Mouse (Mus musculus) hematopoietic stem cell, adult 5-6 weeks (primary cell): ENCODE data around the gene Slc12a8. TPM values are rescaled to one million over a fixed set of nuclear protein-coding genes. Genes with fewer than 3 reads are reported as not detected.

Experiments
- ATAC-seq, 2 experiments: fragments of 125-278 bp in 1 of 2; replicated peaks in 1 of 2; 2 replicates each; pipeline ENCODE4 v1.8.0; 2016 to 2017; ENCODE audit warnings: inconsistent platforms in 2 of 2, mild to moderate bottlenecking in 2 of 2, moderate number of reproducible peaks in 2 of 2, low read depth in 1 of 2, moderate TSS enrichment in 1 of 2; ENCODE audit not compliant: low FRiP score in 2 of 2, poor library complexity in 2 of 2, severe bottlenecking in 2 of 2, insufficient read depth in 1 of 2, low TSS enrichment in 1 of 2
- total RNA-seq: library from RNA; stranded (forward); fragments of 172-1452, 232-1000 nt; gene quantifications from 2 replicates; pipeline ENCODE4 v1.2.3, GENCODE M21; 2017

The Slc12a8 gene
- total RNA-seq, 1 experiment from 2014 or later: 0.55 TPM

DNA sequence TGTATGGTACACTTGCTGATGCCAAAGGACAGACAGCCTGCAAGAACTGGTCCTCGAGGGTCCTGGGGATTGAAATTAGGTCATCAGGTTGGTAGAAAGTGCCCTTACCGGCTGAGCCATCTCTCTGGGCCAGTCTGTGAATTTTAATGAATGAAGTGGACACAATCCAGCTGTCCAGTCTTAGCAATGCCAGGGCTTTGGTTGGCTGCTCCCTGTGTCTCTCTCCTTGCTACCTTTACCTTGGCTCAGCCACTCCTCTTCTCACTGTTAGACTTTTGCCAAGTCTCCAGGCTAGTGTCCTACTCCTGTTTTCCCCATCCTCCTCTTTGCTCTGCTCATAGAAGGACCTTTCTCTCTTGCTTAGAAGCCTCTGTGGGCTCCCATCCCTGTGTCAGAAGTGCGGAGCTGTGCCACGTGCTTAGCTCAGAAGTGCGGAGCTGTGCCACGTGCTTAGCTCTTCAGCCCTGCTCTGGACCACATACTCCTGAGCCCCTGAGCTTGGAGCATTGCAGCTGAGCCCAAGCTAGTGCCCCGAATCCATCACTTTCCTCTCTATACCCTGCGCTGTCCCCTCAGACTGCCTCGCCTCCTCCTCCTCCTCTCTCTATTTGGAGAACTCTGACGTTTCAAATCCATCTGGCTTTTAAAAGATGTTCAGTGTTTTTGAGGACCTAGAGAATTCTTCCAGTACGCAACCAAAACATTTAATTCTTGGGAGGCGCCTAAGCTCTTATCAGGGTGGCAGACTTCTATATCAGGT, 118.9 kb downstream of the Slc12a8 start:
- no peak for ATAC-seq

GRCm38 (mm10) chr16:33641779-33642178, 124.7 kb downstream of the Slc12a8 start:
- ATAC-seq: no peak

- no peak for ATAC-seq
Measured at GRCm38 (mm10) chr16:33653116-33653515, 136.0 kb downstream of the Slc12a8 start.

DNA sequence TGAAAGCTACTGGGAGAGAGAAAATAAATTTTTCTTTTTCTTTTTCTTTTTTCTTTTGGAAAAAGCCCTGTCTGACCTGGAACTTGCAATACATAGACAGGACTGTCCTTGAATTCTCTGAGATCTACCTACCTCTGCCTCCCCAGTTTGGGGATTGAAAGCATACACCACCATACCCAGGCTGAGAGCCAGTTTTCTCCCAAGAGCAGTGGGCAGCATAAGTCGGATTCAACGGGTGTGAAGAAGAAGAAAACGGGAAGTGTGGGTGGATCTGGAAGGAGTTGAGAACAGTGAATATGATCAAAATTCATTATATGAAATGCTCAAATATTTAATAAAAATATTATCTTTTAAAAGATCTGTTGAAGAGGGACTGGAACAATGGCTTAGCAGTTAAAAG, 138.3 kb downstream of the Slc12a8 start:
- ATAC-seq: no peak

DNA sequence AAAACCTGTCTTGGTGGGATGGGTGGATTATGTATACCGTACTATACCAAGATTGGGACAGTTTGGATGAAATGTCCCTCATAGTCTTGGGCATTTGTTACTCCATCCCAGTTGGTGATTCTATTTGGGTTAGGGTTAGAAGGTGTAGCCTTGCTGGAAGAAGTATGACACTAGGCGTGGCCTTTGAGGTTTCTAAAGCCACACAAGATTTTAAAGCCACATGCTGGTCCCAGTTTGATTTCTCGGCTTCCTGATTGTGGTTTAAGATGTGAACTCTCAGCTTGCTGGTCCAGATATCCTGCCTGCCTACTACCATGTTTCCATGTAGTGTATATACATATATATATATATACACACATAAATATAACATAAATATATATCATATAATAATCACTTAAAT, 140.1 kb downstream of the Slc12a8 start:
- ATAC-seq: no peak

DNA sequence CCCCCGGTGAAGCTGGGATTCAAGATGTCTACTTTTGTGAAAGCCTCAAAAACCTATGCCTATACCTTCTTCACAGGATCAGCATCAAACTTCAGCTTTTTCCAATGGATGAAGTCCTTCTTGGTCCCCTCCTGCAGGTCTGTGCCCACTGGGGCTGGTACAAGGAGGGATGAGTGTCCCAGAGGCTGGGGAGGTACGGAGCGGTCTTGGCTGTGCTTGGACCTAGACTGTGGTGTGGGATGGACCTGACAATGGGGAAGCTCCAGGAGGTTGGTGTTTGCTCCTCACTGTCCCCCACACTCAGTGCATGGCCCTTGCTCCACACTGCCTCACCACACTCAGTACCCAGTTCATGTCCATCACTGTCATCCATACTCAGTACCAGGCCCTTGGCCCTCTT, 141.0 kb downstream of the Slc12a8 start:
- no peak for ATAC-seq

DNA sequence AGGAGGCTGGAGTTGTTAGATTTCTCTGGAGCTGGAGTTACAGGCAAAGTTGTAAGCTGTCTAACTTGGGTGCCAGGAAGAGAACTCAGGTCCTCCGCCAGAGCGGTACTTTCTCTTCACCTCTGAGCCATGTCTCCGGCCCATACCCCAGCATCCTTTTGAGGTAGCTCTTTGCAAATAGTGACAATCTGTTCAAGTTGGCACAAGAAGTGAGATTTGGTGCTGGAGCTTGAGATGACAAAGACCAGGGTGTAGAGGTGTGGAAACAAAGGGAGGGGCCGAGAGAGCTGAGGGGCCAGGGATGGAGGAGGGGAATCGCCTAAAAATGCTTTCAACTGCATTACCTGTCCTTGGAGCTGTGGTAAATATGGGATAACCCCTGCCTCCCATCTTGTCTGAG, 142.4 kb downstream of the Slc12a8 start:
- ATAC-seq: no peak

DNA sequence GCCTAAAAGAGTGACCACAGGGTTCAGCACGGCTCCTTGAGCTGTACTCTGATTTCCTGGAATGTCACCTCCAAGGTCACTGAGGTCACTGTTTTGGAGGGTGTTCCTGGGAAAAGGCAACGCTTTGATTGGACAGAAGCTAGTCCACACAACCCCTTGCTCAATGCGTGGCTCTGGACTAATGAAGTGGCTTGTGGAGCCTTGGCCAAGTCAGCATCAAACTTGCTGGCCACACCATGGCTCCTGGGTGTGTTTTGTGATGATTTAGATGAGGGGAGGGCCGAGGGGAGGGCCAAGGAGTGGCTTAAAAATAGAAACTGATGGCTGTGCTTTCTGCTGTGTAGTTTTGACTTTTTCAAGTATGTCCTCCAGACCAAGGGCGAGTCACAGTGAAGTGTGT, 143.0 kb downstream of the Slc12a8 start:
- ATAC-seq: no peak

GRCm38 (mm10) chr16:33662841-33663240, 145.7 kb downstream of the Slc12a8 start:
- no peak for ATAC-seq

DNA sequence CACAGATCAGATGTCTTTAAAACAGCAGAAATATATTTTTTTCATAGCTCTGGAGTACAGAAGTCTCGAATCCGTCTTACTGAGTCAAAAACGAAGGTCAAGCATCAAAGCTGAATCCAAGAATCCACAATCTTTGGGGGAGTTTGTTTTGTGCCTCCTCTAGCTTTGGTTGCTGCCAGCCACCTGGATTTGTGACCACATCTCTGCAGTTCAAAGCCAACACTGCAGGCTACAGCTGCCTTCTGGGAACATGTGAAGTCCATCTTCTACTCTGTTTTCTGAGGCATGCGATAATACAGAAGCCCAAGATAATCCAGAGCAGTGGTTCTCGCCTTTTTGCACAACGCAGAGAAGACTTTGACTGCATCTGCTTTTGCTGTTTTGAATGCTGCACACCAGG, 149.1 kb downstream of the Slc12a8 start:
- no peak for ATAC-seq

GRCm38 (mm10) chr16:33666985-33667538, 149.9 kb downstream of the Slc12a8 start:
- ATAC-seq: no peak

- no peak for ATAC-seq
Measured at GRCm38 (mm10) chr16:33668448-33668847, 151.3 kb downstream of the Slc12a8 start.

GRCm38 (mm10) chr16:33669072-33669471, 151.9 kb downstream of the Slc12a8 start:
- no peak for ATAC-seq

GRCm38 (mm10) chr16:33670340-33670739, 153.2 kb downstream of the Slc12a8 start:
- no peak for ATAC-seq

GRCm38 (mm10) chr16:33670933-33671332, 153.8 kb downstream of the Slc12a8 start:
- ATAC-seq: no peak

- no peak for ATAC-seq
Measured at GRCm38 (mm10) chr16:33672188-33672587, 155.1 kb downstream of the Slc12a8 start.

DNA sequence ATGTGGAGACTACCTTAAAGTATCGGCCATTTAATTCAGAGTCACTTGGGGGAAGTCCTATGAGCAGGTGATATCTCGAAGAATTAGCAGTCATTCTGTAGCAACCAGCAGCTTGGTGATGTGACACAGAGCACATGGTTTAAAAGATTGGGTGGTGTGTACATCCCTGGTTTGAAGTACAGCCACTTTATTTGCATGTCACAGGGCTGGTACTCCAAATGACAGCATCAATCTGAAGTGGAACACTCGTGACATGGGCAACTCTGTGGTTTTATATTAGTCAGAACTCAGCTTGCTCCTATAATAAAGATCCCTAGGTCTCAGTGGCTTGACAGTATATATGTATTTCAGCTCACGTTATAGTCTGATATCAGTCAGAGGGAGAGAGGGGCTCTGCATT, 155.5 kb downstream of the Slc12a8 start:
- no peak for ATAC-seq

GRCm38 (mm10) chr16:33673530-33674109, 156.5 kb downstream of the Slc12a8 start:
- no peak for ATAC-seq
